Mouse (Mus musculus) hindlimb bud, embryonic 11.5 days (tissue): ENCODE measurements around the gene Defb26.

Source experiments
- DNase-seq: peaks from one replicate; pipeline ENCODE4 v3.0.0-alpha.2; 2012; ENCODE audit warnings: low read depth, low spot score; ENCODE audit errors: extremely low spot score

The Defb26 gene

DNA sequence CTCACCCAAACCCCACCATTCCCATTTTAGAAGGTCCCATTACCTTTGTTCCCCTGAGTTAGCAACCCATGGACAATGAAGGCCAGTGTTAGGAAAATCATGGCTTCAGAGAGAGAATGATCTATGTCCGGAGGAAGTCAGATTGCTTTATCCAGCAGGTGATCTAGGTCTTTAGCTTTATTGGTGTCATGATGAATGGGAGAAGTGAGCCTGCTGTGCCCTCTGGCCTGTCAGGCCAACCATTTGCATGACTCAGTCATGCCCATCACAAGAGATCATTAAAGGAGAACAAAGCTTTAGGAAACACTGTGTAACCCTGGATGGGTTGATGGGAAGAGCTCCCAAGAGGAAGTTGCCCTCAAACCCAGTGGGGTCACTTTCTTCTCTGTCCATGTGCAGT, at the start of gene Defb26:
Gene Defb26, minus strand, starts transcription at position 101 of the 400 bp plus-strand sequence.
- DNase-seq = no peak

DNA sequence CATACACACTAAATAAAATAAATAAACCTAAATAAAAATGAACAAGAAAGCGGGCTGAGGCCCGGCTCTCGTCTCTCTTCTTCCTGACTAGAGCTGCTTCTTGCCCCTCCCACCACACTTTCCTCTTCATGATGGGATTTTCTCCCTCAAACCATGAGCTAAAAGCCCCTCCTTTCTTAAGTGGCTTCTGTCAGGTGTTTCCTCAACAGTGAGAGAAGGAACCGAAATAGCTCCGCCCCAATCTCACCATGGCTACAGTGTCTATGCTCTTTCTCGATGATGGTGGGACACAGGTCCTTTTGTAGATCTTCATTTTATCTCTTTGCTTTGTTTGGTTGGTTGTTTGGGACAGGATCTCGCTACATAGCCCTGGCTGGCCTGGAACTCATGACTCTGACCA, 45.2 kb upstream of the Defb26 start:
- no peak for DNase-seq

DNA sequence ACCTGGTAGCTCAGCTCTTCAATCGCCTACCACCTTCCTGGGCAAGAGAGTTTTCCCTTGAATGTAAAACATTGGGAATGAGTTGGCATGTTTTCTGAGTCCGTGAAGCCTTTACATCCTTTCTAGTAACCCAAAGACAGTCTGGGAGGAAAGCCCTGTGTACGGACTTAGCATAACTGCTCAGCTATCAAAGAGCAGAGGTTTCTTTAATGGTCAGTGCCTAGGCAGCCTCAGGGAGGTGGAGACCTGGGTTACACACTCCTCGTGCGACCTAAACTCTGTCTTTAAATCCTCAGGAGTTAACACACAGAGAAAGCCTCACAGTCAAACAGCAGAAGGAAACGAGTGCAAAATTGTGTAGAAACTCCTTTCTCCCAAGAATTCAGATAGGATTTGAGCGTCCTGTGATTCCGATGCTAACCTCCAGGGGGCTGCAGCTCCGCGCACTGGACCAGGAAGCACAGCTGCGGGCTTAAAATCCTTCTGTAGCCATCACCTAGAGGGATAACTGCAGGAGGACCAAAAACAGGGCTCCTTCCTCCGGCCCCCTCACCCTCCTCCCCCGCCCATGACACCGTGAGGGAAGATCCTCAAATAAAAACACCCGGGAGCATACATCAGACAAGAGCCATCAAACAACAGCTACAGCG, 42.4 kb upstream of the Defb26 start:
- DNase-seq = peak; percentile 20

DNA sequence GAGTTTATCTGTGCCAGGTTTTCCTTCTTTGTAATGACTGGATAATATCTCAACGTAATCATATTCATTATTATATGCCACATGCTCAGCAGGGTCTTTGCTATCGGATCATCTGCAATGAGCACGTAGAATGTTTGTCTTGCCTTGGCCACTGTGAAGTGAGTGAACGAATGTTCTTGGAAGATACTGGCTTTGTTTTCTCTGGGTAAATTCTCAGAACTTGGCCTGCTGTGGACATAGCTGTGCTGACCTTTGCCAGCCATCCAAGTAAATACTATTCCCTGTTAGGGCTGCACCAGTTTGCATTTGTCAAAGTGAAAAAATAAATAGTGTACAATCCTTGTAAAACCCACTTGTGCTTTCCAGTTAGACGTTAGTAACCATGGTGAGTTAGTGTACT, 36.6 kb upstream of the Defb26 start:
- DNase-seq = no peak

DNA sequence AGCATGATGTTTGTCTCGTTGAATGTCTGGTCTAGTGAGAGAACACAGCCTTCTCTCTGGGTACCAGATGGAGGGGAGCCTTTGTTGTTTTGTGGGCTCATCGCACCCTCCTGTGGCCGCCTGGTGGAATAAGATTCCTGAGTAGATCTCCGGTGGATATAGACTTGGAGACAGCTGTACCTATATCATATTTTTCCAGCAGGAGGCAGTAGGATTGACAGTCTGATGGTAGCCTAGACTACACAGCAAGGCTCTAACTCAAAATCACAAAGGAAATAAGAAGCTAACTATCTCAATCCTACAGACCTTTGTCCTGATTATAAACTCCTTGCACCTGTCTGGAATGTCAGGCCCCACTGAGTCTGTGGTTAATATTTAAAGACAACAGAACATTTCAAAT, 33.2 kb upstream of the Defb26 start:
- no peak for DNase-seq

DNA sequence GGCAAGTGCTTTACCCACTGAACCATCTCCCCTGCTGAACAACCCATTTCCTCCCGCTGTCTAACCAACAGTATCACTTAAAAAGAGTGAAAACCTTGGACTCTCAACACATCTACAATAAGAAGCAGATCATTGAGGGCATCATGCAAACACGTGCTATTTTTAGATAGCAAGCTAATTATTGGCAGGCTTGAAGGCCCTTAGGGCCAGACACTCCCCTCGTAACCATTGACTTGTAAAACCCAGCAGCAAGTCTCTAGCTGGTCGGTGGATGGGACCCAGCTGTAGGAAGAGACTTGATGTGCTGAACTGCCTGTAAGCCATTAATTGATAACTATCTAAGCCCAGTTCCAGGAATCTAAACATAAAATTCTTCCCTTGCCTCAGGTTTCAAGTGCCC, 32.0 kb upstream of the Defb26 start:
- no peak for DNase-seq

DNA sequence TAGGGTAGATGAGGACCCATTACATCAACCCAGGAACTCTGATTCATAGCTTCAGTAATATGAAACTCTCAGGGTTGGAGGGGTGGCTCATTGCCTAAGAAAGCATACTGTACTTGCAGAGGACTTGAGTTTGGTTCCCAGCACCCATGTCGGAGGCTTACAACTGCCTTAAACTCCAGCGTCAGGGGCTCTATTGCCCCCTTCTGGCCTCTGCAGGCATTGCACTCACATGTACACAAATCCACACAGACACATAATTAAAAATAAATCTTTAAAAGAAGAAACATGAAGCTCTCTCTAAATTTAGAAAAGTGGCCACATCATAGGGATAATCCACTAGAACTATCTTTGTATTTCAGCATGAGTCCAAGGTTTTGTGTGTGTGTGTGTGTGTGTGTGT, 31.4 kb upstream of the Defb26 start:
- no peak for DNase-seq

DNA sequence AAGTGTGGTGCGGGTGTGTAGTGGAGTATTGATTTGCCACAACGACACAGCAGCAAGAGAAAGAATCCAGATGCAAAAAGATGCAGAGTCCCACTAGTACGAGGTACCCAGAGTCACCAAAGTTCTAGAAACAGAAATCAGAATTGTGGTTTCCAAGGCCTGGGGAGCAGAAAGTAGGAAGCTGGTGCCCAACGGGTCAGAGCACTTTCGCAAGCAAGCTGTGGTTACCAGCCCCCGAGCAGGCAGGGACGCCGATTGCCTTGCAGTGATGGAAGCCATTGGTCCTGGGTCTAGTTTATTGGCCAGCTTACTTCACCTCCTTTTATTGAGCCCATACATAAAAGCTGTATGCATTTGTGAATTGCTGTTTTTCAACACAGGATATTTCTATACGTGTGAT, 30.5 kb upstream of the Defb26 start:
- DNase-seq = no peak

DNA sequence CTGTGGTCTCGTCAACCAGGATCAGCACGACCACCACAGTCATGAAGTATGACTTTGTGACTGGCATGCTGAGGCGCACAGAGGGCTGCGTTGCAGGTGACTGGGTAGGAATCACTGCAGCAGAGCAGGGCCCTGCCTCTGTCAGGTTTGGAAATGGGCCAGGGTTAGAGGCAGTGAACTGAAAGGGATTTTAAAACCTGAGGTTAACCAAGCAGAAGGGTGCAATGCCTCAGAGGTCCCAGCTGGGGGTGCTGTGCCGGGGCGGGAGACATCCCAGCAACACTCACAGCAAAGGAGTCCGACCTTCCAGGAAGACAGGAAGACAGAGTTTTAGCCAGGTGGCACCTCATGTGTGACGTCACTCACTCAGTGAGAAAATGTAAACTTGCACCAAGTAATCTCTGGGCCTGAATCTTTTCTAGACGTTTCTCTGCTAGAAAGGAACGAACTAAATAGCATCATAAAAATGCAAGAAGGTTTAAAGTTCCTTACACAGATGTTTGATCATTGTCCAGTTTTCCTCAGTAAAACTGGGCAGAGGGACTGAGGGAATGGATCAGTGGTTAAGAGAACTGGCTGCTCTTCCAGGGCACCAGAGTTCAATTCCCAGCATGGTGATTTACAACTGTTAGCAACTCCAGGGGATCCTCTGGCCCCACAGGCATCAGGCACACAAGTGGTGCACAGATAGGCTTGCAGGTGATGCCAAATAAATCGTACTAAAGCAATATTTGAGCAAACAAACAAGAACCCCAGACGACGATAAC, 28.6 kb upstream of the Defb26 start, which contains the start of gene Defb29:
Gene Defb29, minus strand, starts transcription at position 155 of the 767 bp plus-strand sequence.
- no peak for DNase-seq

DNA sequence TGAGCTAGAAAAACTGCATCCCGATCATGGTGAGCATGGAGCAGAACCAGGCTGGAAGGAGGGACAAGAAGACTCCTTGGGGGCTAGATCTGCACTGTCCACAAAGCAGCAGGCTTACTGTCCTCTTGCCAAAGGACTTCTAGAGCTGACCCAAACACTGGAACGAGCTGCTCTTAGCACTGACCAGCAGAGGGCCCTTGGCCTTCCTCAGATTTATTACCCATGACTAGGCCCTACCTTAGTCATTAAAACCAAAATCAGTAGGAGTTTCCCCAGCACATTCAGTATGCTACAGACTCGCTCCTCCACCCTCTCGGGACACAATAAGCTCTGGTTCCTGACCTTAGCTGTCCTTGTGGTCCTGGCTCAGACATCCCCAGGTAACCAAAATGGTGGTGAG, 6.5 kb upstream of the Defb26 start, which contains the start of gene Defb28:
Gene Defb28, plus strand, starts transcription at position 275 of the 400 bp plus-strand sequence.
- no peak for DNase-seq

DNA sequence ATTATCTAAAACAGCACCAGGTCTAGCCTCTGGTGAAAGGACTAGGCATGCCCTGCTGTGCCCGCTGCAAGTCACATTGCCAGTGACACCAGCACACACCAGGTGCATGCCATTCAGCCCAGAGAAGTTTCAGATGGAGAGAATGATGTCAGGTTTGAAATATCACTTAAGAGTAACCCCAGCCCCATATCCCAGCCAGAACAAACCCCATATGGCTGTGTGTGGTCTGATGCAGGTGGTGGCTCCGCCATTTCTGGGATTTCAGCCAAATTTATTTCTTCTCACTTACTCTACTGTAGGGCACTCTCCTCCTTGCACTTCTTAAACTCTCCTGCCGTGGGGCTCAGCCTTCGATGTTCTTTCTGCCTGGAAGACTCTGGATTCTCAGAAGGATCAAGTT, 4.6 kb upstream of the Defb26 start:
- no peak for DNase-seq

DNA sequence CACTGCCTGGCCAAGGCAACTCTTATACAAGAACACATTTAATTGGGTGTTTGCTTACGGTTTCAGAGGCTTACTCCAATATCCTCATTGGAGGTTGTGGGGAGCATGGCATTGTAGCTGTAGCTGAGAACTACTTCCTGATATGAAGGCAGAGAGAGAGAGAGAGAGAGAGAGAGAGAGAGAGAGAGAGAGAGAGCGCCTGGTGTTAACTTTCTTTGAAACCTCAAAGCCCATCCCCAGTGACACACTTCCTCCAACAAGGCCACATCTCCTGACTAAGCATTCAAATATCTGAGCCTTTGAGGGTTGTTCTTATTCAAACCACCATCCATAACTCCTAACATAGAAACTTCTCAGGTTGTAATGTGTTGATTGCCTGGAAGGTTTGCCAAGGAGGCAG, 7.5 kb downstream of the Defb26 start:
- no peak for DNase-seq

DNA sequence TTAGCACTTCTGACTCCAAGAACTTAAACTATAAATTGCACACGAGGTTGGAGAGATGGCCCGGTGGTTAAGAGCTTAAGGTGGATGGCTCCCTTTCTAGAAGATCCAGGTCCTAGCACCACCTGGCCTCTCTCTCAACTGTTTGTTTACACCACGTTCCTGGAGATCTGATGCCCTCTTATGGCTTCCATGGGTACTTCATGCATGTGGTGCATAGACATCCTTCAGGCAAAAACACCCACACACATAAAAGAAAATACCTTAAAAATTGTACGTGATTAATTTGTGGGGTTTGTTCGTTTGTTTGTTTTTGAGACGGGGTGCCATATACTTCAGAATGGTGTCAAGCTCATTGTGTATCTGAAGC, 10.6 kb downstream of the Defb26 start:
- no peak for DNase-seq

DNA sequence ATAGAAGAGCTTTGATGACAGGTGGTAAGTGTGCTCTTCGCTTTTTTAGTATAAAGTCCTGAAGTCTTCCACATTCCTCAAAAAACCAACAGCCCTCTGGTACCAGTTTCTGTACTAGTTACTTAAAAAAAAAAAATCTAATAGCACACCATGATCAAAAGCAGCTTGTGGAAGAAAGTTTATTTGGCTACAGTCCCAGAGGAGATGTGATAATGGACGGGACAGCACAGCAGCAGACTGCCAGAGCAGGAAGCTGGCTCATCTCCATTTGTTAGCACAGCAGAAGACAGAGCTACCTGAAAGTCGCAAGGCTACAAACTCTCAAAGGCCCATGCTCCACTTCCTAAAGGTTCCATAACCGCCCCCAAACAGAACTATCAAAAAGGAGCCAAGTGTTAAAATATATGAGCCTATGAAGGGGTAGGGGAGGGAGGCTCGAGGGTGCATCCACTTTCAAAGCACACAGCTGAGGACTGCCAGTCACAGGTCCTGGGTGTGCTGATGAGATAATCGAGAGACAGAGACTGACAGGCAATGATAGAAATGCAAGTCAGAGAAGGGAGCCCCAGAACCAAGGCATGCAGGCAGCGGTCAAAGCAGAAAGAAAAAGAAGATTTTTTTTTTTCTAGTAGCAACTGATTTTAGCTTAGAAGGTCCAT, 11.2 kb downstream of the Defb26 start:
- DNase-seq = no peak

DNA sequence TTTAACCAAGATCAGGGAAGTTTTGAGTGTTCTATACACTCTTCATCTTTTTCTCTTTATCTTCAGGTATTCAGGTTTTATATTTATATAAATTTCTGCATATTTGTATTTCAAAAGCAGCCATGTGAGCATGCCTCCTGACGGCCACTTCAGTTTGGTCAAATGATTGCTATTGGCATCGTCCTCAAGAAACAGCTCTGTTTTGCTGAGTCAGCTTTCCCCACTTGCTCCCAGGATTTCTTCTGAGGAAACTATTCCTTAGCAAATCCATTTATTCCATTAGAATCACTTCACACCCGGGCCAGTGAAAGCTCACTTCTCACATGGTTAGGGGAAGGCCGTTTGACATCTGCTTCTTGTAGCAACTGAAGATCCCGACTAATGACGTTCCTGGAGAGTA, 13.5 kb downstream of the Defb26 start:
- DNase-seq = no peak

DNA sequence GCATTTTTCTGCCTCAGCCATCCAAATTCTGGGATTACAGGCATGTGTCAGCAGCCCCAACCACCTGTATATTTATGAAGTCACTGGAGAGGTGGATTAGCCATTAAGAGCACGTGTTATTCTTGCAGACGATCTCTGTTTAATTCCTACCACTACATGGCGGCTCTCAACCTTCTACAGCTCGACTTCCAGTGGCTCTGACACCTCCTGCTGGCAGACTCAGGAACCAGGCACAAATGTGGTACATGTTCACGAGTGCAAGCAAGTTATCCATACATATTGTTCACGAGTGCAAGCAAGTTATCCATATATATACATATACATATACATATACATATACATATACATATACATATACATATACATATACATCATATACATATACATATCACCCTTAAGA, 18.3 kb downstream of the Defb26 start:
- no peak for DNase-seq

DNA sequence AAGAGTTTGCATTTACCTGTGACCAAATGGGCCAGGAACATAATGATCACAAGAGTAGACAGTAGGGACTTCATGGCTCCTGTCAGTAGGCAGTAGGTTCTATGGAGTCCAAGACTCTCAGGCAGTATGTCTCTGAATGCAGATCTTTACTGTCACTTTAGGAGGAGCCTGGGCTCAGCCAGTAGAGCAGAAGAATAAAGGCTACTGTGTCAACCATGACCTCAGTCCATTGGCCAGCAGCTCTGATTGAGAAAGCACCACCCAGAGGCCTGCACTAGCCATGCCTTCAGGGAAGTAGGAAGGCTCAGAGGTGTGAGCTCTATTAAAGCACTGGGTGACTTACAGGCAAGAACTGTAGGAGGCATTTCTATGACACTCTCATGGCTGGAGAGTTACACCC, 21.5 kb downstream of the Defb26 start, which contains the start of gene Defb22:
Gene Defb22, minus strand, starts transcription at position 101 of the 400 bp plus-strand sequence.
- DNase-seq = no peak

DNA sequence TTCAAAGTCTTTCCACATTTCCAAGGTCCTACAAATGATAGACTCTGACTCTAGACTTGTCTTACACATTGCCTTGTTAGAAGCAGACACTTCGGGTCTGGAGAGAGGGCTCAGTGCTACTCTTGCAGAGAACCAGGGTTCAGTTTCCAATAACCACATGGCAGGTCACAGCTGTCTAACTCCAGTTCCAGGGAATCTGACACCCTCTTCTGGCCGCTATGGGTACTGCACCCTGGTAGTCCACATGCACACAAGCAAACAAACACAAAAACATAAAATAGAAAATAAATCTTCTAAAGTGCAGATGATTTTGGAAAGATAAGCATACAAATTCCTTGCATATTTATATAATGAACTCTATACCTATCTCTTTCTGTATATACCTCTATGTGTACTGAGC, 24.5 kb downstream of the Defb26 start:
- DNase-seq = no peak

DNA sequence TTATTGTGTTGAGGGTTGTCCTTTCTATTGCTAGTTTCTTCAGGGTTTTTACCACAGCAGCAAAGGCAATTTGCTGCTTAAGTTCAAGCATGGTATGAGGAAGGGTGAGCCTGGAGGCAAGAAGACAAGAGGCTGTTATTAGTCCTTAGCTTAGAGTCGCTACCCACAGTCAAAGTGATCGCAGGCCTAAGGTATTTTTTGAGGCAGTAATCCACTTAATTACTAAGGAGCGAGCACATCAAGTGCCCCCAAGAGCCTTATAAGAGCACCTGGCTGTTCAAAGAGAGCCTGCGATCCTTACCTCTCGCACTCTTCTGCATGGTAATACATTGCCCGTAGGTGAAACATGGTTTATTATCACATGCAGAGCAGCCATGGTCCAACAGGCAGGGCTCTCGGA, 29.8 kb downstream of the Defb26 start:
- no peak for DNase-seq

DNA sequence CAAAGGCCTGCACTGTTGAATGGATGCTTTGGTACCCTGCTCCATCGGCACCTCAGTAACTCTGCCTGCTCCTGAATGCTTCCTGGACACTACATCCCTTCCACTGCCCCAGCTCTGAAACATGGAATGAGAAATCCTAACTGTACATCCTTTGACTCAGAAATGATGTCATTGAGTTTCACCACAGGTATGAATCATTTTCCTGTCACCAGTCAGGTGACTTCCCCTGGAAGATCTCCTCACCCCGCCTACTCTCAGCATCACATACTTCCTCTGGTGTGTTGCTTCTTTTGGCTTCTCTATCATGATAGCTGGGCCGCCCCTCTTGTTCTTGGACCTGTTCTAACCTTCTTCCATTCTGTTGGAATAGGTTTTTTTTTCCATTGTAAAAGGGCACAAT, 30.6 kb downstream of the Defb26 start:
- DNase-seq = no peak

DNA sequence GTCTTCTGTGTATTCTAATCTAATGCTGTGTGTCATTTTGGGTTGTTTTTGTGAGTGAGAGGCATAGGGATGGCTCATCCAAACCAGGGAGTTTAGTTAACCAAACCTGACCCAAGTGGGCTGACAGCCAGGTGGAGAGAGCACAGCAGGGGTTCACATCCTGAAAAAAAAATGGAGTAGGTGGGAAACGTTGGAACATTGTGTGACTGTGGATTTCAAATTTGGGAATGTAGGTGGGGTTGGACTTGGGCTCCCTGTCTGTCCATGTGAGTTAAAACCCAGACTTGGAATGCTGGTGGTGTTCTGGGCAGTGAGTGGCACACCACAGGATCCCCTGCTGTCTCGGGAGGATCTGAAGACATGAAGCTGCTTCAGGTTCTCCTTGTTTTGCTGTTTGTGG, 34.7 kb downstream of the Defb26 start, which contains the start of gene Defb20:
Gene Defb20, plus strand, starts transcription at position 301 of the 400 bp plus-strand sequence.
- DNase-seq = no peak

DNA sequence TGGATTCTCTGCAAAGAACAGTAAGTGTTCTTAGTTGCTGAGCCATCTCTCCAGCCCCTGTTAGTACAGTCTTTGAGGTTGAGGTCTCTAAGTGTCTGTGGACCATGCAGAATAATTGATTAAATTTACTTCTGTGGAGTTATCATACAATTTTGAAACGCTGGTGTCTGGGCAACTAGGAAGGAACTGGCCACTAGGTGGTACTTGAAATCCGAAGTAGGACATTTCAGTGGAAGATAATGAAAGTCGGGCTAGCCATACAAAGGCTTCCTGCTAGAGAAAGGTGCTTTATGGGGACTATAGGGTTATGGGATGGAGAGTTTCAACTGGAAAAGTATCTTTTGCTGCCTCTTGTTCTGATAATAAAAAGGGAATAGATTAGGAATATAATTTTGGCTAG, 39.1 kb downstream of the Defb26 start:
- DNase-seq = no peak
